Mouse (Mus musculus): Measurements from ENCODE around the gene Tmem230. TPM values are rescaled to one million over a fixed set of nuclear protein-coding genes. Genes with fewer than 3 reads are reported as not detected.

The Tmem230 gene
- polyA plus RNA-seq, 1 experiment from 2014 or later = 50.4 TPM

DNA sequence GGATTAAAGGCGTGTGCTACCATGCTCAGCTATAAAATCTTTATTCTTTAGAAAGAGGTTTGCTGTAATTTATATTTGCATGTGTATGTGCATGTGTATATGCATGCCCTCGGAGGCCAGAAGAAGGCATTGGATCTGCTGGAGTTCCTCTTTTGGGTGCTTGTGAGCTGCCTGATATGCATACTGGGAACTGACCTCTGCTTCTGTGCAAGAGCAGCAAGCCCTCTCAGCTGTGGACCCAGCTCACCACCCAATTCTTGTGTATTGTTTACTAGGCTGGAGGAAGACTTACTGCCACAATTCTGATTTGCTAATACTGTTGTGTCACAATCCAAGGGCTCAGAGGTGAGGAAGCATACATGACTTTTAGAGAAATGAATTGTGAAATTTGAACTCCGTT lies 18.5 kb upstream of the Tmem230 start:
- ATAC-seq (ENCODE audit: low FRiP score) = no peak
- H3K36me3 ChIP-seq = no peaks in the 10 kb centered on the region
- no peaks in the 10 kb centered on the region for H3K9me3 ChIP-seq
- no peak overlapping the region for H3K27ac ChIP-seq
- H3K4me2 ChIP-seq = no peak overlapping the region
- H3K27me3 ChIP-seq = no peaks in the 10 kb centered on the region
- WGBS = 91% methylated on average over 3 of the region's 3 CpGs
- peaks cover 14% of the 10 kb centered on the region for H3K4me1 ChIP-seq (replicated peaks)
- H3K4me3 ChIP-seq = no peak overlapping the region
- H3K9ac ChIP-seq = no peak overlapping the region

GRCm38 (mm10) chr2:132265196-132265595 lies 17.6 kb upstream of the Tmem230 start:
- Histone ChIP-seq H3K4me1 (replicated peaks) (peaks cover 14% of the 10 kb centered on the region), H3K36me3 (no peaks in the 10 kb centered on the region), H3K9ac (no peak overlapping the region), H3K9me3 (no peaks in the 10 kb centered on the region), H3K4me3 (peak overlapping the region; percentile 87; the same call in 1 of the 2 replicates), H3K27me3 (no peaks in the 10 kb centered on the region), H3K4me2 (peak overlapping the region; percentile 76; the same call in 1 of the 2 replicates), H3K27ac (no peak overlapping the region)
- 93% methylated on average over 9 of the region's 9 CpGs for WGBS
- no peak for ATAC-seq (ENCODE audit: low FRiP score)

DNA sequence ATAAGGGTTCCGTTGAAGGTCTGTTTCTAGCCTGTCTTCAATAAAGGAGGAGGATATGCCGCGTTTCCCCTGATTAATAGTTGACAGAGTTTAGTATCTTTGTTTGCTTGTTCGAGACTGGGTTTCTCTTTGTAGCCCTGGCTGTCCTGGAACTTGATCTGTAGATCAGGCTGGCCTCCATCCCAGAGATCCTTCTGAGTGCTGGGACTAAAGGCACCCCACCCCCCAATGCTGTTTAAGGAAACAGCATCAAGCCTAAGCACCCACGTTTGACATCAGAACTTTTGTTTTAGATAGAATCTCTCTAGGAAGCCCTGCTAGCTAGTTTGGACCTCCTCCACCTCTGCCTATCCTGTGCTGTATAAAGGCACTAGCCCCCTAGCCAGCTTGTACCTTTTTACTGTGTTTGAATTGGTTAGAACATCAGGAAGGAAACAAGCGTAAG lies 16.7 kb upstream of the Tmem230 start:
- H3K4me1 ChIP-seq (replicated peaks) = peaks cover 14% of the 10 kb centered on the region
- H3K36me3 ChIP-seq = no peaks in the 10 kb centered on the region
- H3K4me3 ChIP-seq = peak overlapping the region; percentile 87
- H3K9ac ChIP-seq = peak overlapping the region; percentile 93
- no peaks in the 10 kb centered on the region for H3K9me3 ChIP-seq
- H3K27ac ChIP-seq = peak overlapping the region; percentile 91
- no peak for ATAC-seq (ENCODE audit: low FRiP score)
- whole genome bisulfite sequencing = 15% methylated on average over 6 of the region's 6 CpGs
- H3K4me2 ChIP-seq = peak overlapping the region; percentile 76
- H3K27me3 ChIP-seq = no peaks in the 10 kb centered on the region

GRCm38 (mm10) chr2:132263421-132264265 lies 16.0 kb upstream of the Tmem230 start:
- ATAC-seq (ENCODE audit: low FRiP score) = peak; percentile 38
- Histone ChIP-seq H3K36me3 (no peaks in the 10 kb centered on the region), H3K27ac (peak overlapping the region; percentile 91), H3K4me3 (peak overlapping the region; percentile 87), H3K4me2 (peak overlapping the region; percentile 76), H3K9me3 (no peaks in the 10 kb centered on the region), H3K4me1 (replicated peaks) (peaks cover 14% of the 10 kb centered on the region), H3K9ac (peak overlapping the region; percentile 93), H3K27me3 (no peaks in the 10 kb centered on the region)
- WGBS = under 1% methylated on average over 47 of the region's 47 CpGs

DNA sequence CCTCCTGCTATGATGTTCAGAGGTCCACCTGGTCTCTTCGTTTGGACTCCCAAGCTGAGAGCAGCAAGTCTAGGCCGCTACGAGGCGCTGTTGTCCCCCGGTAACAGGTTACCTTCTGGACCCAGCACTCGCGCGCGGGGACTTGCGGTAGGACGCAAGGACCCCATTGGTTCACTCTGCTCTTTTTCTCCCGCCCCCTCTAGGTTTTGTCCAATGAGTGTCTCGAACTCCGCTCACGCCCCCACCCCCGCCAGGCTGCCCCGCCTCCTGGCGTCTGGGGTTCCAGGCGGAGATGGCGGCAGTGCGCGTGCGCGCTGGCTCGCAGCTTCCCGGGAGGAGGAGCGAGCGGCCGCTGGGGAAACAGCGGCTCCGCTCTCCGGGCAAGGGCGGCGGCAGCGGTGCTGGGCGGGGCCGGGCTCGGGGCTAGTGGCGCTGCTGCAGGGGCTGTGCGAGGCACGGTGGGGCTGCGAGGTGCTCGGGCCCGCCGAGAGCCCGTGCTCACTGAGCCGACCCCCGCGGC lies 15.3 kb upstream of the Tmem230 start, which contains the start of gene Cds2:
Gene Cds2, plus strand, starts transcription at position 270 of the 520 bp plus-strand sequence.
- Histone ChIP-seq H3K4me3 (peak within 1 kb of the TSS; percentile 87), H3K9me3 (no peaks in the 10 kb centered on the region), H3K27me3 (no peaks in the 10 kb centered on the region), H3K9ac (peak within 1 kb of the TSS; percentile 93), H3K27ac (peak within 1 kb of the TSS; percentile 91), H3K36me3 (no peaks in the 10 kb centered on the region), H3K4me1 (replicated peaks) (peaks cover 14% of the 10 kb centered on the region), H3K4me2 (peak within 1 kb of the TSS; percentile 76)
- WGBS = 0% methylated on average over 40 of the region's 49 CpGs
- peak; percentile 98 for ATAC-seq (ENCODE audit: low FRiP score)

DNA sequence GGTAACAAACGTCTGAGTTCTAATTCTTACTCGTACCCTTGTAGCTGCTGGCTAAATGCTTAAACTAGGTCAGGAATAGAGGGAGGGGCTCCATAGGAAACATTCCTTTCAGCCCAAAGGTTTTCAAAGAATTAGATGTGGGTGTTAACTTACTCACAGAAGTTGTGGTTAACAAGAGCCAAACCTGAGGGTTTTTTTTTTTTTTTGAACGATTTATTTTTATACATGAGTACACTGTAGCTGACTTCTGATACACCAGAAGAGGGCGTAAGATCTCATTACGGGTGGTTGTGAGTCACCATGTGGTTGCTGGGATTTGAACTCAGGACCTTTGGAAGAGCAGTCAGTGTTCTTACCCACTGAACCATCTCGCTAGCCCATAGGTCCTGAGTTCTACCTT lies 14.6 kb upstream of the Tmem230 start:
- no peak overlapping the region for H3K4me3 ChIP-seq
- H3K9ac ChIP-seq = no peak overlapping the region
- H3K4me1 ChIP-seq (replicated peaks) = peaks cover 14% of the 10 kb centered on the region
- H3K9me3 ChIP-seq = no peaks in the 10 kb centered on the region
- no peak for ATAC-seq (ENCODE audit: low FRiP score)
- H3K36me3 ChIP-seq = no peaks in the 10 kb centered on the region
- no peak overlapping the region; the same call in 1 of the 2 replicates for H3K4me2 ChIP-seq
- no peaks in the 10 kb centered on the region for H3K27me3 ChIP-seq
- no peak overlapping the region for H3K27ac ChIP-seq
- 75% methylated on average over 6 of the region's 6 CpGs for WGBS

DNA sequence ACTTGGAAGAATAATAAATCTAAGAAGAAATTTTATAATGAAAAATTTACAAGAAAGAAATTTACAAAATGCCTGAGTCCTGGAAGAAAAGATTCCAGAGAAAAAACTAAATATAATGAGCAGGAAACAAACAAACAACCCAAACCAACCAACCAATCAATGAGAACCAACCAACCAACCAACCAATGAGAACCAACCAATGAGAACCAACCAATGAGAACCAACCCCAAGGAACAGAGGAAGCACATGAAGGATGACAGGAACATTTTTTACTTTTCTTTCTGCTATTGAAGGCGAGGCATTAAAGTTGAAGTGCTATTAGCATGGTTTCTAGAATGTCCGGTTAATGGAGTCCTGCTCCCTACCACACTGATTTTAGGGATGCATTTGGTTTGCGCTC lies 13.0 kb upstream of the Tmem230 start:
- no peak overlapping the region for H3K27ac ChIP-seq
- WGBS = 95% methylated on average over 3 of the region's 3 CpGs
- no peaks in the 10 kb centered on the region for H3K36me3 ChIP-seq
- no peak overlapping the region for H3K9ac ChIP-seq
- no peak overlapping the region for H3K4me3 ChIP-seq
- no peak overlapping the region for H3K4me2 ChIP-seq
- no peaks in the 10 kb centered on the region for H3K9me3 ChIP-seq
- no peaks in the 10 kb centered on the region for H3K27me3 ChIP-seq
- ATAC-seq (ENCODE audit: low FRiP score) = no peak
- peaks cover 14% of the 10 kb centered on the region for H3K4me1 ChIP-seq (replicated peaks)

DNA sequence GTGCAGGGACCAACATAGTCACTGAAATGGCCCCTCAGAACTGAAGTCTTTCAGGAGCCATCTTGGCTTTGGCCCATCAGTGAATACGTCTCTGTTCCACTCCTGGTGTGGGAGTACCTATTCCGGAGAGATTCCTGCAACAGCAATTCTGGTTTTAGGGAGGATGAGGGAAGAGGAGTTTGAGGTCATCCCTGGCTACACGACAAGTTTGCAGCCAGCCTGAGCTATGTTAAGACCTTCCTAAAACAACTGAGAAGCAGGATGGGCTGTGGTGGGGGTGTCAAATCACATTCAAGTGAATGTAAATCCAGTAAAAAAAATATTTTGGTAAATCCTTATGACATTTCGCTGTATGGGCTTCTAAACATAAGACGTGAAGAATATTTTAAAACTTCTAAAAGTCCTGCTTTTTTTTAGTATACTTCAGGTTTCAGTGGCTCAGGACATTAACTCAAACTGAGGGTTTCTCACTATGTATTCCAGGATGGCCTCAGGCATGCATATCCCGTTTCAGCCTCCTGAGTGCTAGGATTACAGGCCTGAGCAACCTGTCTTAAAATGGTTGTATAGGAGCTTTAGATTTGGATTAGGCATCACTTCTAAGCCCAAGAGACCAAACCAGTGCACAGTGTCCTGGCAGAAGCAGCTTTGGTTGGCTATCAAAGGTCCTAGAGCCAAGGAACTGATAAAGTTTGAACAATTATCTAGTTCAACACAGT lies 9.9 kb upstream of the Tmem230 start:
- H3K4me1 ChIP-seq (replicated peaks) = no peaks in the 10 kb centered on the region
- no peaks in the 10 kb centered on the region for H3K36me3 ChIP-seq
- H3K4me3 ChIP-seq = no peak overlapping the region
- H3K27me3 ChIP-seq = no peaks in the 10 kb centered on the region
- H3K9ac ChIP-seq = no peak overlapping the region
- ATAC-seq (ENCODE audit: low FRiP score) = no peak
- H3K27ac ChIP-seq = no peak overlapping the region
- 95% methylated on average over 6 of the region's 6 CpGs for WGBS
- no peaks in the 10 kb centered on the region for H3K9me3 ChIP-seq
- H3K4me2 ChIP-seq = no peak overlapping the region

- Histone ChIP-seq H3K4me2 (peak overlapping the region; percentile 81), H3K9me3 (no peaks in the 10 kb centered on the region), H3K9ac (peak overlapping the region; percentile 61), H3K27ac (peak overlapping the region; percentile 60), H3K4me3 (peak overlapping the region; percentile 53), H3K36me3 (no peaks in the 10 kb centered on the region), H3K27me3 (no peaks in the 10 kb centered on the region), H3K4me1 (replicated peaks) (peaks cover 17% of the 10 kb centered on the region)
- ATAC-seq (ENCODE audit: low FRiP score) = no peak
- WGBS = 1% methylated on average over 7 of the region's 7 CpGs
Measured at GRCm38 (mm10) chr2:132253603-132254002, 6.0 kb upstream of the Tmem230 start.

GRCm38 (mm10) chr2:132252542-132253528 lies 5.2 kb upstream of the Tmem230 start, which contains the start of gene Pcna:
TSS of gene Pcna (minus strand) at chr2:132253314.
- no peaks in the 10 kb centered on the region for H3K36me3 ChIP-seq
- peak within 1 kb of the TSS; percentile 53 for H3K4me3 ChIP-seq
- H3K4me1 ChIP-seq (replicated peaks) = peaks cover 24% of the 10 kb centered on the region
- WGBS = under 1% methylated on average over 78 of the region's 79 CpGs
- H3K27me3 ChIP-seq = no peaks in the 10 kb centered on the region
- peak within 1 kb of the TSS; percentile 66 for H3K9ac ChIP-seq
- peak within 1 kb of the TSS; percentile 82 for H3K27ac ChIP-seq
- H3K4me2 ChIP-seq = peak within 1 kb of the TSS; percentile 81
- peak; percentile 99 for ATAC-seq (ENCODE audit: low FRiP score)
- no peaks in the 10 kb centered on the region for H3K9me3 ChIP-seq

DNA sequence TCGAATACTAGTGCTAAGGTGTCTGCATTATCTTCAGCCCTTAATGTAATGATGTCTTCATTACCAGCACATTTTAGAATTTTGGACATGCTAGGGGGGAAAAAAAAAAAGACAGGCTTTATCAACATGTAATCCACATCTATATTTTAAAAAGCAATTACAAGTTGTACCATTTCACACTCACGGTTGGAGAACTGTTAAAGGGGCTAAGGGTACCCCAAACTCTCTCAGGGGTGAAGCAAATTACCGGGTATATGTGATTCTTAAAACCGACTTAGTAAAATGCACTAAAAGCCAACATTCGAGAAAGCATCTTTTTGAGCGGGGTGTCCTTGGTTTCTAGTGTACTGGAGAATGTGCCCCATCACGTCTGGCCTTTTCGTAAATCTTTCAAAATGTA lies 4.3 kb upstream of the Tmem230 start:
- no peak for ATAC-seq (ENCODE audit: low FRiP score)
- H3K4me2 ChIP-seq = peak overlapping the region; percentile 81
- H3K9me3 ChIP-seq = no peaks in the 10 kb centered on the region
- H3K4me3 ChIP-seq = peak overlapping the region; percentile 53
- H3K36me3 ChIP-seq = no peaks in the 10 kb centered on the region
- 11% methylated on average over 8 of the region's 8 CpGs for WGBS
- H3K27me3 ChIP-seq = no peaks in the 10 kb centered on the region
- H3K27ac ChIP-seq = no peak overlapping the region
- H3K4me1 ChIP-seq (replicated peaks) = peaks cover 25% of the 10 kb centered on the region
- peak overlapping the region; percentile 66 for H3K9ac ChIP-seq
